Mouse (Mus musculus) megakaryocyte, embryonic 14.5 days (primary cell): ENCODE data around the gene Hist1h4f.

Experiments
- FLI1 ChIP-seq: IDR thresholded peaks from 2 replicates; pipeline ENCODE4 v1.6.1; 2012; ENCODE audit warnings: low read length, inconsistent platforms, mixed read lengths
- GATA1 ChIP-seq: IDR thresholded peaks from 3 replicates; pipeline ENCODE4 v1.6.1; 2012; ENCODE audit warnings: mixed read lengths, low read length, inconsistent platforms, borderline replicate concordance

- no peak for TF ChIP-seq FLI1
- no peak for TF ChIP-seq GATA1
Observed at GRCm38 (mm10) chr13:23597957-23598356, 46.5 kb upstream of the Hist1h4f start.
